Mouse (Mus musculus): ENCODE measurements at regions not wholly inside any gene's neighbourhood (a gene's known extent, or its start where the extent isn't known, plus 50 kb on each side); places are given as distances from the start of the nearest gene placed in this dataset.

GRCm38 (mm10) chr11:8377301-8377700, 287.0 kb downstream of the Tns3 start:
- DNase-seq (ENCODE audit: low read depth, low spot score), result no peak

DNA sequence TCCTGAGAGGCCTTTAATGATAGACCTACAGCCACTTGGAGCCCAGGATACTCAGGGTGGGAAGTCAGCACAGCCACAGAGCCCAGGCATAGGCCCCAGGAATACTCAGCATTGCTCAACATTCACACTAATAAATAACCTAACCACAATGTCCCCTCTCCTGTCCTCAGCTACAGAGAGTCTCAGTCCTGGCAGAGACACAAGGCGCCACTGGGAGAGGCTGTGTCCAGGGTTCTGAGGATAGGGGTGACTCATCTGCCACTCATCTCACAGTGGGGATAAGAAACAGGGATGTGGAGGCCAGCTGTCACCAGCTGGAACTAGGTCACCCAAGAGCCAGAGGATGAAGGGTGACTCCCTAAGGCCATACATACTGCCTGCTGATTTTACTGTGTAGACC, 298.8 kb downstream of the Tns3 start:
- DNase-seq (ENCODE audit: low read depth, low spot score), result no peak

GRCm38 (mm10) chr11:8364703-8365433, 299.5 kb downstream of the Tns3 start:
- DNase-seq (ENCODE audit: low read depth, low spot score), result no peak

GRCm38 (mm10) chr11:8344938-8345337, 319.4 kb downstream of the Tns3 start:
- no peak for DNase-seq (ENCODE audit: low read depth, low spot score)

- peak; percentile 2 for DNase-seq (ENCODE audit: low read depth, low spot score)
Measured at GRCm38 (mm10) chr11:8302347-8303188, 361.8 kb downstream of the Tns3 start.

DNA sequence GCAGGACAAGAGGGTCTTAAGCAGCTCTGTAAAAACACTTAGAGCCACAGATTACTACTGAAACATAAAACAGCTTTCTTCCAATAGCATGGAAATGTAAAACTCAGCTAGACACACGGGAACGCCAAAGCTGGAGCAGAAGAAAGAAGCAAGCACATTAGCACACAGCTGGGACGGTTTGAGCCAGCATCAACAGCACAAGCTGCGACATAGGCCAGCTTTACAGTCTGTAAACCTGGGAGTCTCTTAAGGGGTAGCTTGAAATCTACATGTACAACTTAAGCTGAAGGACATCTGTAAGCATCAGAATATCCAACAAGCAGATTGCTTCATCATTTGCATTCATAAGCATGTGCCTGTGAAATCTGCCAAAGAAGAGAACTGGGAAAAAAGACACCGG, 366.9 kb downstream of the Tns3 start:
- DNase-seq (ENCODE audit: low read depth, low spot score), result no peak

DNA sequence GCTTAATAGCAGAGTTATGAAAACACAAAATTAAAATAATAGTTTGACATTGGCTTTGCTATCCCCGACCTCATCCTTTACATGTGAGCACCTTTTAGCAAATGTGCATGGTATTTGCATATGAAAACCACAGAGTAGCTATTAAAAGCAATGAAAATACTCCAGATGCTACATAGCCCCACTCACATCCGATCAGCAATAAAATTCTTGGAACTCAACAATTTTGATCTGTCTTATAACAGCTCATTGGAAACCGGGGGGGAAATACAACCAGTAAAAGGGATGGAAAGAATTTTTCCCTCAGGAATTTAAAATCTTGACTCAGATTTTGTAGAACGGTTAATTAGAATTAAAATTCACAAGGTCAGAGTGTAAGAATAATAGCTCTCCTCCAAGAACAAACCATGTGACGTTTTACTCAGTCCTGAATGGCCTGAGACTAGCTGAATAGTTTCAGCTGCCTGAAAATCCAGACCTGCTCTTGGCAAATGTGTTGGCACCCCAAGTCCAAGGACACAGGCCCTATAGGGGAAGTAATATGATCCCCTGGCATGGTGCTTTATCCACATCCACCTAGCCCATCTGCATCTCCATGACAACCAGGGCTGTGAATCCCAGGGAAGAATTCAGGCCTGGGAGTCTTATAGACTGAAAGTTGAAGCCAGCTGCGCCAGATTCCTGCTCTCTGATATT, 370.9 kb downstream of the Tns3 start:
- DNase-seq (ENCODE audit: low read depth, low spot score), result no peak

- DNase-seq (ENCODE audit: low read depth, low spot score), result no peak
Measured at GRCm38 (mm10) chr11:8285271-8285670, 379.1 kb downstream of the Tns3 start.

GRCm38 (mm10) chr11:8275203-8275602, 389.1 kb downstream of the Tns3 start:
- no peak for DNase-seq (ENCODE audit: low read depth, low spot score)

- DNase-seq (ENCODE audit: low read depth, low spot score), result no peak
Measured at GRCm38 (mm10) chr11:8269171-8269570, 395.2 kb downstream of the Tns3 start.

DNA sequence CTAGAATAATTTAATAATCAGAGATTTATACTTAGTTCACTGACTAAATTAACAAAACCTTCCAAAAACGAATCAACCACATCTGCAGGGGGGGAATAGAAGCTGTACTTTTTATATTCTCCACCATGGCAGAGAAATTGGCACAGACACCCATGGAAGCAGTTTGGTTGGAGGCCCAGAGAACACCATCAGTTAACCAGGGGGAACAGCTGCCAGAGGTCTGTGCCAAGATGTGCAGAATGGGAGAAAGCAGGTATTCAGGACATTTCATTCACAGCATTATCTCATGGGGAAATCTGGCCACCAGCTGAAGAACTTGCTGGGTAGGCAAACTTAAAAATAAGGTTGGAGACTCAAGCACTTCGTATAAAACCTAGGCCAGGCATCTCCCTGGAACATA, 410.3 kb downstream of the Tns3 start:
- DNase-seq (ENCODE audit: low read depth, low spot score), result no peak

DNA sequence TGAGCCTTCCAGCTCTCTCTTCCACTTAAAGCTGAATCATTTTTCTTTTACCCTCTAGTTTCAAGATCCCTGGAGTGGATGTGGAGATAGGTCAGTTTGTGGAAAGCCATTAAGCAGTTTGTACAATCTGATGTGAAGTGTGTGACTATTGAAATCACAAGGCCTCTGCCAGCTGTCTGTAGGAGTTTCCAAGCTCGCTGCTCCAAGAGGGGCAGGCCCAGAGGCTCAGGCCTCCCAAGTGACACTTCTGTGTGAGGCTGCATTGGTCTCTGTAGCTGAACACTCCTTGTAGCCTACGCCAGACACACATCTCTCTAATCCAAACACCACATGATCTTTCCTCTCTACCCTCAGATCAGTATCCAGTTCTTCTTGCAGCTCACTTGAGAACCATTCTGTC, 413.0 kb downstream of the Tns3 start:
- no peak for DNase-seq (ENCODE audit: low read depth, low spot score)

DNA sequence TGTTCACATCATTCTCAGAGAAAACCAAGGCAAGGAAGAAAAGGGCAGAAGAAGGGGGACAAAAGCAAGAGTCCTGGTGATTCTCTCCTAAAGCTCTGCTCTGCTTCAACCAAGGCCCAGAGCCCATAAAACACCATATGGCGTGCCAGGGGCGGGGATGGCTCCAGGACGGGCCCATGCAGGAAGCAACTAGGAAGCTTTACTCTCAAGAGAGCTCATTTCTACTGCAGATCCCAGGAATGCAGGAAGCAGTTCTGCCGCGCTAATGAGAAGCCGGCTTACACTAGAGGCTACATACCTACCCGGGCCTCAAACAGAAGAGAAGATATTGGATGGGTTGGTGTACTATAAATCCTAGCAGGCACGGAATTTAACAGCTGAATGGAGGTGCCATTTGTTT, 414.9 kb downstream of the Tns3 start:
- DNase-seq (ENCODE audit: low read depth, low spot score), result no peak

DNA sequence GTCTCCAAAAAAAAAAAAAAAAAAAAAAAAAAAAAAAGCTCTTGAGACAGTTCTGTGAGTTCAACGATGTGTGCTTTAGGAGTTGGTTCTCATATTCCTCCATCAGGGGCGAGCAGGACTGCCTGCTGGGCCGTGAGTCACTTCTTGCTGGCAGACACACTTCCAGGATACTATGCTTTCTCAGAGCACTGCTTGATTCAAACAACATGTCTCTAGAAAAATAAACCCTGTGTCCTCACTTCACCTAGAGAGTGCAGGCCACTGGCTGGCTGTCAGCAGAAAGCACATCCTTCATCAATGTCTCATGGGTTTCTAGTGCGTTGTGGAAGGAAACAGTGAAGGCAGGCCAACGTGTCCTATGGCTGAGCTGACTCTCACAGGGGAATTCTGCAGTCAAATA, 416.8 kb downstream of the Tns3 start:
- no peak for DNase-seq (ENCODE audit: low read depth, low spot score)

- DNase-seq (ENCODE audit: low read depth, low spot score), result no peak
Measured at GRCm38 (mm10) chr11:8247024-8247423, 417.3 kb downstream of the Tns3 start.

DNA sequence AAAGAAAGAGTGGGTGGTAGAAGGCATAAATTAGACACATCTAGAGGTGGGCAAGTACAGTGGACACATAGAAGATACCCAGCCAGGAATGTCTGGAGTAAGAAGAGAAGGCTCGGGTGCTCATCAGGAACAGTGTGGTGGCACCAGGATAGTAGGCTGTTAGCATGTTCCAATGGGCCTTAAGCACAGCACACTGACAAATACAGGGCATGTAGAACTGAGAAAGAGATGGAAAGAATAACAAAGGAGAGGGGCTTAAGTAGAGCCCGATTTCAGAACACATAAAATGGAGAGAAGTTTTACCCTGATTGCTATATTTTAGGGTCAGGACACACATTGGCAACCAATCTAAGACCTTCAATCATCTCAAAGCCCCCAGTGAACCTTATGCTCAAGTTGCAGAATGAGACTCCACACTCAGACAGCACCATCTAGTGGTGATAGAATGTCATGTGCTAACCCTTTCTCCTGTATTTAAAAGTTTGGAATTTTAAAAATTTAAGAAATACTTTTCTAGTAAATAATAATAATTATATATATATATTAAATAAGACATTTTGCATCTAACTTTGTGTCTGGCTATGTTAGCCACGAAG, 418.8 kb downstream of the Tns3 start:
- DNase-seq (ENCODE audit: low read depth, low spot score), result no peak

- DNase-seq (ENCODE audit: low read depth, low spot score), result no peak
Measured at GRCm38 (mm10) chr11:8238498-8238897, 425.8 kb downstream of the Tns3 start.

- DNase-seq (ENCODE audit: low read depth, low spot score), result no peak
Measured at GRCm38 (mm10) chr11:8237556-8237955, 426.8 kb downstream of the Tns3 start.

DNA sequence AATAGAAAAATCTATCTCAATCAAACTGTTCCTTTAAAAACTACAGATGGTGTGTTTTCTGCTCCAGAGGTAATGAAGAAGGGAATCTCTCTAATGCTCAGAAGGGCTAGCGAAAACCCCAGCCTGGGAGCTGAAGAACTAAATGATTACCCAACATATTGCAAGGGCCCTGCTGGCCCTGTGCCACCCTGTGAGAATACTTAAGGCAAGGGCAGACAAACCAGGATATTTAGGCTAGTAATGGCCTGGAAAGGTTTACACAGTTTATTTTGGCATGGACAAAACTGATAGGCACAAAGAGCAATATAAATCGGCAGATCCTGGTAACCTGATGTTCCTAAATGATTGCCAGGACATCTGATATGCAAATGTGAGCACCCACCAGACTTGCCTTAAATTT, 428.3 kb downstream of the Tns3 start:
- no peak for DNase-seq (ENCODE audit: low read depth, low spot score)

- no peak for DNase-seq (ENCODE audit: low read depth, low spot score)
Measured at GRCm38 (mm10) chr11:8232636-8233189, 431.6 kb downstream of the Tns3 start.

- no peak for DNase-seq (ENCODE audit: low read depth, low spot score)
Measured at GRCm38 (mm10) chr11:8229787-8230186, 434.5 kb downstream of the Tns3 start.
